Mouse (Mus musculus) neural tube, embryonic 10.5 days (tissue): ENCODE results near the gene Rhof.
"Not testable (repeated sequence)": the region's sequence is repeated elsewhere in the genome, so short reads cannot be mapped to it uniquely, and the experiment has no call there.

Experiments
- DNase-seq: peaks from one replicate; pipeline ENCODE4 v3.0.0-alpha.2; 2017; ENCODE audit warnings: low spot score; ENCODE audit errors: extremely low spot score

Gene Rhof

DNA sequence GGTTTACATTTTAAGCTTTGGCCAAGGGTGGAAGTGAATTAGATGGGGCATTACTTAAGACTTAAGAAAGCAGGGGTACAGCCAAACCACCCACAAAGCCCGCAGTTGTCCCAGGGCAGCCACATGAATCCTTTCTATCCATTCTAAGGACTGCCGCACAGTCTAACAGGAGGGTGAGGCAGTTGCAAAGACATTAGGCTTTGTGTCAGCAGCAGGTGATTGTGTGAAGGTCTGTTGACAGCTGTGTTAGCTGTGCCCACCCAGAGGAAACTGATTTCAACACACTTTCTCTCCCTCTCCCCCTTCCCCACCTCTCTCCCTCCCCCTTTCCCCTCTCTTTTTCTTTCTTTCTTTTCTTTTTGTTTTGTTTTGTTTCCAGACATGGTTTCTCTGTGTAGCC is 63.8 kb downstream of the Rhof start:
- no peak for DNase-seq

DNA sequence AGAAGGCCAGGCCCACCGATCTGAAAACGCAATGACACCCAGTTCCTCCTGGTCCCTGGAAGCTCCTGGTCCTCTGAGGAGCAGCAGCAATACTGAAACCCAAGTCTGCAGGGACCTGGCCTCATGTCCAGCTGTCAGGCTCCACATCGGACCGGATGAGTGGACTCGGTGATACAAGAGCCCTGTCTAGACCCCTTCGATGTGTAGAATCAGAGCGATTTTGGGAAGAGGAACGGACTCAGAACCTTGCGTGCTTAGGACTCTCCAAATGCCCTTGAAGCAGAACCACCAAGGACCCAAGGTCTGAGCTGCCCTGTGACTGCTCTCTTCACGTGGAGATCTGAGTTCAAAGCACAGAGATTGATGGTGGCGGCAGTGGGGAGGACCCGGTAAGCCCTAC is 64.4 kb downstream of the Rhof start, which contains the start of gene Tmem120b:
Gene Tmem120b (plus strand): TSS at position 301 of the 400 bp plus-strand sequence.
- DNase-seq = no peak

DNA sequence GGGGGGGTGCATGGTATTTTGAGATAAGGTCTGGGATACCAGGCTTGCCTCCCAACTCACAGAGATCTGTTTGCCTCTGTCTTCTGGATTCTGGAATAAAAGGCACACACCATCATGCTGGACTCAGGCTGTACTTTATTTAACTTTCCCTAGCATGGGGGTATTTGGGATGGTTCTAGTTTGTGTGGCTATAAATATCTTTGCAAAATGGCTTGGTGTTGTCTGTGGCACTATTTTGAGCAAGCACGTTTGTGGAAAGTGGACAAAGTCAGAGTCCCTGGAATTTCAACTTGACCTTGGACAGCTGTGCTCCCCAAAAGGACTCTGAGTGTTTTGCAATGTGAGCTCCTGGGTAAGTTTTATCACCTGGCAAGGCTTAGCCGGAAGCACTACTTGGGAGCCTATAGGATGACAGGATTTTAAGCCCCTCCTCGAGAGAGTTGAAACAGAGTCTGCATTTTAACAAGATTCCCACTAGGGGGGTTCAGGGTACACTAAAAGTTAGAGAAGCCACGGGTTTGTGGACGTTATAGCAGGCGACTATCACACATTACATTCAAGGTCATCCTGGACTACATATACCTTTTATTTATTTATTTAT is 65.0 kb downstream of the Rhof start:
- no peak for DNase-seq

- peak; percentile 55 for DNase-seq
Observed at GRCm38 (mm10) chr5:123064207-123064606, 68.3 kb downstream of the Rhof start.

DNA sequence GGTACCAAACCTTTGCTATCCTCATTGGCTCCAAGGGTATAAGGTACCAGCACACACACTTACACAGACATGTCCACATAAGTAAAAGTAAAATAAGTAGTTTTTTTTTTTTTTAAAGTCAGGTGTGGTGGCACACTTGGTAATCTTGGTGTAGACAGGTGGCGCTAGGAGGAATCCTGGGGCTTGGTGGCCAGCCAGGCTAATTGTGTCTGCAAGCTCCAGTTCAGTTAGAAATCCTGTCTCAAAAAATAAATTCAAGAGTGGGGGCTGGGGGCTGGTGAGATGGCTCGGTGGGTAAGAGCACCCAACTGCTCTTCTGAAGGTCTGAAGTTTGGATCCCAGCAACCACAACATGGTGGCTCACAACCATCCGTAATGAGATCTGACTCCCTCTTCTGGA is 69.4 kb downstream of the Rhof start:
- DNase-seq = no peak

DNA sequence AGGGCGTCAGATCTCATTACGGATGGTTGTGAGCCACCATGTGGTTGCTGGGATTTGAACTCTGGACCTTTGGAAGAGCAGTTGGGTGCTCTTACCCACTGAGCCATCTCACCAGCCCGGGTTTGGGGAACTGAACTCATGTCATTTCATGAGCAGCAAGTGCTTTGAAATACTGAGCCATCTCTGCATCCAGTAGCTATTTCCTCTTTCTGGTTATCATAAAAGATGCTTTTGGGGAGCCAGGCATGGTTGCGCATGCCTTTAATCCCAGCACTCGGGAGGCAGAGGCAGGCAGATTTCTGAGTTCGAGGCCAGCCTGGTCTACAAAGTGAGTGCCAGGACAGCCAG is 71.1 kb downstream of the Rhof start:
- DNase-seq = not testable (repeated sequence)

DNA sequence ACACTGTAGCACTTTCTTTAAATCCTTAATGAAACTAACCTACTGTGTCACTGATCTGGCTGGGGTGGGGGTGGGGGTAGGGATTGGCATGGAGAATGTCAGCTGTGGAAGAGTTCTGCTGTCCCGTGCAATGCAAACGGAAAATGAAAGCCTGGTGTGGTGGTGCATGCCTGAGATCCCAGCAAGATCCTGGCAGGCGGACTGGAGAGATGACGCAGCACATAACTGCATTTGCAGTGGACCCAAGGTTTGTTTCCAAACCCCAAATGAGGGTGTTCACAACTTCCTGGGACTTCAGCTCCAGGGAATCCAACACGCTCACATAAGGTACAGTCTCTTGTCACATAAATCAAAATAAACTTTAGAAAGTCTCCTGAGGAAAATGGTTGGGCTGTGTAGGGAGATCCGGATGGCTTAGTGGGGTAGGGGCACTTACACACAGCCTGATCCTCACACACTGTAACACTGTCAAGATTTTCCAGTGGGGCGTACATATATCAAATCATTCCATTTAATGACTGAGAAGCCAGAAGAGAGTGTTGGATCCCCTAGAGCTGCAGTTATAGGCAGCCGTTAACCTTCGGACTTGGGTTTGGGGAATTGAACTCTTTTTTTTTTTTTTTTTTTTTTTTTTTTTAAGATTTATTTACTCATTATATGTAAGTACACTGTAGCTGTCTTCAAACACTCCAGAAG is 71.6 kb downstream of the Rhof start:
- DNase-seq = no peak

GRCm38 (mm10) chr5:123059757-123060520 is 72.6 kb downstream of the Rhof start:
- no peak for DNase-seq

DNA sequence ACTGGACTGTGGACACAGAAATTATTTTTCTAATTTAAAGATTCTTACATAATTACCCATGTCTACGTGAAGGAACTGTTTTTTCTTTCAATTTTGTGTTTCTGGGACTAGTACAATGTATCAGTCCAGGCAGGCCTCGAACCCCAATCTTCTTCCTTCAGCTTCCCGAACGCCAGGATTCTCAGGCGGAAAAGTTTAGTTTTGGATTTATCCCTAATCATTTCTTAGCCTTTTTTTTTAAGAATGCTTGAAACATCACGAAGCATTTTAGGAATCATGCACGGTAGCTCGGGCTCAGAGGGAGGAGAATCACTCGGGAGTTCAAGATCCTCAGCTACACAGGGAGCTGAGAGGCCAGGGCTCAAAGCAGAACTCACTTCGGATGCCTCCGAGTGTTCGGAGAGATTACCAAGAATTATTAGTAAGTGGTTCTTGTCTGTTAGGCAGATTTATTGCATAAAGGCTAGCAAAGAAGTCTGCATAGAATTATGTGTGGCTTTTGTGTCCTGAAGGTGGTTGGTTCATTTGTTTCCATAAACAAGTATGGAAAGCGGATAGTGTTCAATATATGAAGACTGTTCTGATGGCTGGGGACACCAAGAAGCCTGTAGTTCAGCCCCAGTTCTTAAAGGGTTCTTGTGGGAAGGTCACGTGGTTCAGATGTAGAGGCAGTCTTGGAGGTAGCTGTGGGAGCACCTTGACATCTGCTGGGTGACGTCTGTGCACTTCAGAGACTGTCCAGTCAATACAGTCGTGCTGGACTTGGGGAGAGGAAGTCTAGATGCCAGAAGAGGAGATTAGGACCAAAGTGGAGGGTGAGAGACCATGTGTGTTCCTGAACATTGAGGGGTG is 74.0 kb downstream of the Rhof start:
- DNase-seq = no peak

DNA sequence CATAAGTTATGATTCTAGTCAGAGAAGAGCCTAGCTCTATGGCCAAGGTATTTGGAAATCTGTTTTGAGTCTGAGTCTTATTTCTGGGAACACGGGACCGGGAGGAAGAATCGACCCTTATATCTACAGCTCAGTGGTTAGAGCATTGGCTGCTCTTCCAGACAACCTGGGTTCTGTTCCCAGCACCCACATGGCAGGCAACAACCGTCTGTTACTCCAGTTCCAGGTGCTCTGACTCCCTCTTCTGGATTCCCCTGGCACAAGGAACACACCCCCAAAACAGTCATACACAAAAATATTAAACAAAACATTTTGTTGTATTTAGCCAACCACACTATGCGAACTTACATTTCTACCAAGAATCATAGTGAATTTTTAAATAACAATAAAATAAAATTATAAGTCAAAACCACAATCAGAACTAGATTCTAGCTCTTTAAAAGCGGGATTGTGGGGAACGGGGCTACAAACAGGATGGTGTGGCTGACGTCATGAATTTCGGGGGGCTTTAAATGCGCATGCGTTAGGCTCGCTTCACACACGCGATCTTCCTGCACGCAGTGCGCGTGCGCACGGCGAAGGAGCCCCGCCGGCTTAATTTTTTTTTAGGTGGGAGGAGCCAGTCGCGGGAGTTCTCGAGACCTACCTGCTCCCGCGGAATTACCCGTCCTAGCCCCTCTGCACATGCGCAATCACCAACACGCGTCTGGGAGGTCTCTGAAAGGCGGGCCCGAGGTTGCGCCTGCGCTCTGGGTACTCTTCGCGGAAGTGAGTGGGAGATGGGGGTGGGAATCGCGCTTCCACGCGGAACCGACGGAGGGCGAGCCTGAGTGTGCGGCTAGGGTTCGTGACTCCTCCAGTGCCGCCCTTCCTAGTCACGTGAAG is 74.9 kb downstream of the Rhof start:
- DNase-seq = peak; percentile 100
